Mouse (Mus musculus) layer of hippocampus, adult 11-12 months (tissue): ENCODE measurements at regions not wholly inside any gene's neighbourhood (a gene's known extent, or its start where the extent isn't known, plus 50 kb on each side); places are given as distances from the start of the nearest gene placed in this dataset.

ENCODE experiments used
- DNase-seq: peaks from one replicate; pipeline ENCODE4 v3.0.0; 2022; ENCODE audit warnings: low spot score

- DNase-seq = no peak
Measured at GRCm38 (mm10) chr1:190639846-190640245, 271.7 kb downstream of the Rps6kc1 start.

- DNase-seq = no peak
Measured at GRCm38 (mm10) chr1:190634935-190635334, 276.6 kb downstream of the Rps6kc1 start.

GRCm38 (mm10) chr1:190631641-190632040 lies 279.9 kb downstream of the Rps6kc1 start:
- DNase-seq = no peak

- no peak for DNase-seq
Measured at GRCm38 (mm10) chr1:190630193-190630592, 281.4 kb downstream of the Rps6kc1 start.

GRCm38 (mm10) chr1:190623916-190624315 lies 287.7 kb downstream of the Rps6kc1 start:
- no peak for DNase-seq

- DNase-seq = no peak
Measured at GRCm38 (mm10) chr1:190600425-190600824, 311.1 kb downstream of the Rps6kc1 start.

GRCm38 (mm10) chr1:190599622-190600021 lies 311.9 kb downstream of the Rps6kc1 start:
- no peak for DNase-seq

GRCm38 (mm10) chr1:190596209-190596608 lies 315.4 kb downstream of the Rps6kc1 start:
- no peak for DNase-seq

GRCm38 (mm10) chr1:190591621-190592020 lies 319.9 kb downstream of the Rps6kc1 start:
- no peak for DNase-seq

GRCm38 (mm10) chr1:190589586-190589985 lies 322.0 kb downstream of the Rps6kc1 start:
- no peak for DNase-seq

GRCm38 (mm10) chr1:190583272-190583671 lies 328.3 kb downstream of the Rps6kc1 start:
- DNase-seq = no peak

GRCm38 (mm10) chr1:190580653-190581052 lies 330.9 kb downstream of the Rps6kc1 start:
- no peak for DNase-seq

GRCm38 (mm10) chr1:190570981-190571380 lies 340.6 kb downstream of the Rps6kc1 start:
- no peak for DNase-seq

GRCm38 (mm10) chr1:190570563-190570962 lies 341.0 kb downstream of the Rps6kc1 start:
- no peak for DNase-seq

- no peak for DNase-seq
Measured at GRCm38 (mm10) chr1:190566744-190567143, 344.8 kb downstream of the Rps6kc1 start.

GRCm38 (mm10) chr1:190562865-190563457 lies 348.6 kb downstream of the Rps6kc1 start:
- no peak for DNase-seq

- no peak for DNase-seq
Measured at GRCm38 (mm10) chr1:190560086-190560485, 351.5 kb downstream of the Rps6kc1 start.

GRCm38 (mm10) chr1:190541892-190542291 lies 369.7 kb downstream of the Rps6kc1 start:
- DNase-seq = no peak

GRCm38 (mm10) chr1:190532879-190533676 lies 362.6 kb upstream of the Prox1 start:
- DNase-seq = no peak

GRCm38 (mm10) chr1:190531224-190531623 lies 360.7 kb upstream of the Prox1 start:
- no peak for DNase-seq

GRCm38 (mm10) chr1:190530079-190530478 lies 359.6 kb upstream of the Prox1 start:
- no peak for DNase-seq

GRCm38 (mm10) chr1:190527545-190528137 lies 357.1 kb upstream of the Prox1 start:
- DNase-seq = peak; percentile 30

GRCm38 (mm10) chr1:190526634-190527033 lies 356.1 kb upstream of the Prox1 start:
- DNase-seq = no peak
